Mouse (Mus musculus) lung, embryonic 14.5 days (tissue): ENCODE results near the gene Dusp6. TPM values are rescaled to one million over a fixed set of nuclear protein-coding genes. Genes with fewer than 3 reads are reported as not detected.
A peak's percentile ranks its signal among the peaks of the same experiment; 100 is the strongest.
"Not testable (repeated sequence)": the region's sequence is repeated elsewhere in the genome, so short reads cannot be mapped to it uniquely, and the experiment has no call there.

Experiments used
- ATAC-seq: fragments of 200-750 bp; cut with Nextera tagmentation; 2 replicates; pipeline ENCODE4 v1.8.0; 2017; ENCODE audit warnings: mild to moderate bottlenecking, moderate TSS enrichment, moderate library complexity; ENCODE audit not compliant: insufficient read depth
- DNase-seq: peaks from one replicate; pipeline ENCODE4 v3.0.0-alpha.2; 2015
- H3K27ac ChIP-seq: fragments of 300-500 bp; sonication (generic); 2 replicates; pipeline ENCODE4 v1.5.1; 2014; ENCODE audit warnings: low read depth, mild to moderate bottlenecking, moderate library complexity
- H3K27me3 ChIP-seq: fragments of 300-500 bp; sonication (generic); 2 replicates; pipeline ENCODE4 v1.6.1; 2014; ENCODE audit warnings: low read length, control low read depth; ENCODE audit not compliant: insufficient read depth
- H3K36me3 ChIP-seq: fragments of 300-500 bp; sonication (generic); 2 replicates; pipeline ENCODE4 v1.6.1; 2014; ENCODE audit warnings: control low read depth; ENCODE audit not compliant: insufficient read depth
- H3K4me1 ChIP-seq: fragments of 300-500 bp; sonication (generic); 2 replicates; pipeline ENCODE4 v1.6.1; 2014; ENCODE audit warnings: antibody characterized with exemption, control low read depth; ENCODE audit not compliant: insufficient read depth
- H3K4me2 ChIP-seq: fragments of 300-500 bp; sonication (generic); 2 replicates; pipeline ENCODE4 v1.6.1; 2014; ENCODE audit warnings: mild to moderate bottlenecking
- H3K4me3 ChIP-seq: fragments of 300-500 bp; sonication (generic); 2 replicates; pipeline ENCODE4 v1.5.1; 2014; ENCODE audit warnings: low read depth, low read length
- H3K9ac ChIP-seq: fragments of 300-500 bp; sonication (generic); 2 replicates; pipeline ENCODE4 v1.6.1; 2014
- H3K9me3 ChIP-seq: fragments of 300-500 bp; sonication (generic); 2 replicates; pipeline ENCODE4 v1.6.1; 2016; ENCODE audit warnings: low read depth, low read length, control low read depth
- CTCF ChIP-seq: IDR thresholded peaks from 2 replicates; pipeline ENCODE4 v1.5.1; 2016; ENCODE audit warnings: antibody characterized with exemption, low read depth
- WGBS: fragments of 180-500 bp; shearing (Covaris S2); extraction: QIAGEN DNeasy Blood & Tissue Kit; methylation state at CpG from one replicate; pipeline ENCODE4 v1.1.7; 2014; 5-methylcytosine and 5-hydroxymethylcytosine counted together
- polyA plus RNA-seq: library from polyadenylated mRNA; unstranded; fragments of >200 nt; fragmentation: Nextera tagmentation; extraction: Ambion mirVana; gene quantifications from 2 replicates; pipeline ENCODE4 v1.2.1, GENCODE M21; 2014

Dusp6 gene
- polyA plus RNA-seq, result 73.4 and 76.8 TPM in 2 replicates

DNA sequence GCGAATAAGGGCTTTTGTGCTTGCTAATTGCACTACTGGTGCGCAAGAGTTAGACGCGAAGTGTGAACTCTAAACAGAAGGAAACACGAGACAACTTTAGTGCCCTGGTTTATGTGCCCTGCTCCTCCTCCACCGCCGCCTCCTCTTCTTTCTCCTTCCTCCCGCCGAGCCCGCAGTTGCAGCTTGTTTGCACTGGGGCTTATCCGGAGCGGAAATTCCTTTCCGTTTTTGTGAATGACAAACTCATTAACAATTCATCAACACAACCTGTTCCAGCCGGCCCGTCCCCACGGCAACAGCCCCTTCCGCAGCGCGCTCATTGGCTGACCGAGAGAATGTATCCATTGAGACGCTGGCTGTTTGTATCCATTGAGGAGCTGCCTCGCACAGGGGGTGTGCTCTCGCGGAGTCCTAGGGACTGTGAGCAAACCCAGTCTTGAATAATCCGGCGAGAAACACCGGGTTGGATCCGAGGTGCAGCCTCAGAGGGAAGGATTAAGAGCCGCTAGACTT lies at the start of gene Dusp6:
Gene Dusp6 (plus strand): TSS at position 365 of the 513 bp plus-strand sequence.
- WGBS, result under 1% methylated on average over 29 of the region's 29 CpGs
- no peaks in the 10 kb centered on the region for H3K9me3 ChIP-seq
- ATAC-seq (peak; percentile 96), DNase-seq (peak; percentile 98)
- no peak for TF ChIP-seq CTCF
- H3K4me1 ChIP-seq, result peaks cover 11% of the 10 kb centered on the region
- peak within 1 kb of the TSS; percentile 93 for H3K9ac ChIP-seq
- peak within 1 kb of the TSS; percentile 99 for H3K27ac ChIP-seq
- peaks cover 16% of the 10 kb centered on the region for H3K36me3 ChIP-seq
- H3K27me3 ChIP-seq, result no peaks in the 10 kb centered on the region
- H3K4me3 ChIP-seq, result peak within 1 kb of the TSS; percentile 90
- H3K4me2 ChIP-seq, result peak within 1 kb of the TSS; percentile 85

DNA sequence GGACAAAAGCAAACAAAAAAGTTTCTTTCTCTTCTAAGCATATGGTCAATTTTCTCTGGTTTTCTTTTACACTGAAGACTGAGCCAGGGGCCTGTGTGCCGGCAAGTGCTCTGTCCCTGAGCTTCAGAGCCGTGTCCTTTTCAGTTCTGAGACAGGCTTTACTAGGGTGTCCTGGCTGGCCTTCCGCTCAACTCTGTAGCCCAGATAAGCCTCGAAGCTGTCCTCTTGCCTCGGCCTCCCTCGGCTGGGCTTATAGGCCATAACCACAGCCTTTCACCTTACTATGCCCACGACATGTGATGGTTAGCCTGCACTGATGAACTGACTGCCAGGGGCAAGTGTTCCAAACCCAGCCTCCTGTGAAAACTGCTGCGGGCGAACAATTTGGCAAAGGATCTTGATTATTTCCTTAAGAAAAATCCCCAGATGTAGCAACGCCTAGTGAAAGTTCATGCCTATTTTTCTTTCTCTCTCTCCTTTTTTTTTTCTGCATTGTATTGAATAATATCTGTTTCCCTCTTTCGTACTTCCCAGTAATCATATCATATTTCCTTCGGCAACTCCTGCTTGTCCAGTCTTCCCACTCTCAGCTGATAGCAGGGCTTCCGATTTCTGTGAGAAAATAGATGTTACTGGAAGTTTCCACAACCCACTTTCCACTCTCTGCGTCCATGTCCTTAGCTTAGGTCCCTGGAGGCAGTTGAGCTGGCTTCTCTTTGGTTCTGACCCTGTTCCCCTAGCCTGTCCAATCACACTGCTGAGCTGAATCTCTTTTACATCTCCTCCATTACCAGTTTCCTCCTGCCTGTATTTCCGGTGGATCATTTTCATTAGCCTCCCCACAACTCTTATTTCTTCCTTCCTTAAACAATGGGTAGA lies 48.4 kb upstream of the Dusp6 start:
- Histone ChIP-seq H3K9me3 (no peaks in the 10 kb centered on the region), H3K4me3 (no peak overlapping the region), H3K9ac (no peak overlapping the region), H3K4me1 (no peaks in the 10 kb centered on the region), H3K27ac (no peak overlapping the region), H3K36me3 (no peaks in the 10 kb centered on the region), H3K4me2 (no peak overlapping the region), H3K27me3 (no peaks in the 10 kb centered on the region)
- TF ChIP-seq CTCF, result no peak
- 66% methylated on average over 15 of the region's 15 CpGs for WGBS
- no peak for DNase-seq
- no peak for ATAC-seq

DNA sequence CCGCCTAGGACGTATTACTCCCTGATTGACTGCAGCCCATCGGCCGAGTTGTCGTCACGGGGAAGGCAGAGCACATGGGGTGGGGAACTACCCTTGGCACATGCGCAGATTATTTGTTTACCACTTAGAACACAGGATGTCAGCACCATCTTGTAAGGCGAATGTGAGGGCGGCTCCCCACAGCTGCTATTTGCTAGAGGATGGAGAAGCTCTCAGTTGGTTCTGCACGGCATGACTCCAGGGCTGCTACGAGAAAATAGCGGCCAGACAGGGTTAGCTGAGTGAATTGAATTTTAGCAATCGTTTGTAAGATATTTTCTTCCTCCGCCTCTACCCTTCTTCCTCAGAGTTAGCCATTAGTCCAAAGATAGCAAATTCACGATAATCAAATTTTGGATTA lies 46.5 kb upstream of the Dusp6 start:
- H3K36me3 ChIP-seq, DNase-seq, ATAC-seq, H3K9me3 ChIP-seq, H3K27me3 ChIP-seq, H3K4me3 ChIP-seq, H3K4me1 ChIP-seq, H3K9ac ChIP-seq, H3K4me2 ChIP-seq, H3K27ac ChIP-seq: not testable (repeated sequence)
- WGBS, result 86% methylated on average over 14 of the region's 15 CpGs

DNA sequence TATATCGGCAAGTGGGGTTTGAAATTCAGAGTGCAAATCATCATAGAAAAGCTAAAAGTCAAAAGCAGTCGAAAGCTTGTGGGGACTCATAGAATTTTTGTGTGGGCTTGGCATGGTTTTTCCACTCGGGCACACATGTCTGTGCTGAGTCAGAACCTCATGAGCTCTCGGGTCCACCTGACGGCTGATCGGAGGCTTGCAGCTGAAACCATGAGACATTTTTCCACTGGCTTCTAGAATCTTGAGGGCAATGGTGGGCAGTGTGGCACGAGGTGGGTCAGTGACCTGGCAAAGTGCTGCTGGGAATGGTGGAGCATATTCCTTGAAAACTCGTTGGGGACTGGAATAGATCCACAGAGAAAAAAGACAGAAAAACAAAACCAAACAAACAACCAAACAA lies 41.5 kb upstream of the Dusp6 start:
- no peak for TF ChIP-seq CTCF
- H3K27me3 ChIP-seq, result no peaks in the 10 kb centered on the region
- no peaks in the 10 kb centered on the region for H3K4me1 ChIP-seq
- H3K9me3 ChIP-seq, result no peaks in the 10 kb centered on the region
- no peak overlapping the region for H3K4me3 ChIP-seq
- H3K36me3 ChIP-seq, result no peaks in the 10 kb centered on the region
- WGBS, result 92% methylated on average over 8 of the region's 8 CpGs
- H3K4me2 ChIP-seq, result no peak overlapping the region
- H3K27ac ChIP-seq, result no peak overlapping the region
- H3K9ac ChIP-seq, result no peak overlapping the region
- ATAC-seq, result no peak
- no peak for DNase-seq

DNA sequence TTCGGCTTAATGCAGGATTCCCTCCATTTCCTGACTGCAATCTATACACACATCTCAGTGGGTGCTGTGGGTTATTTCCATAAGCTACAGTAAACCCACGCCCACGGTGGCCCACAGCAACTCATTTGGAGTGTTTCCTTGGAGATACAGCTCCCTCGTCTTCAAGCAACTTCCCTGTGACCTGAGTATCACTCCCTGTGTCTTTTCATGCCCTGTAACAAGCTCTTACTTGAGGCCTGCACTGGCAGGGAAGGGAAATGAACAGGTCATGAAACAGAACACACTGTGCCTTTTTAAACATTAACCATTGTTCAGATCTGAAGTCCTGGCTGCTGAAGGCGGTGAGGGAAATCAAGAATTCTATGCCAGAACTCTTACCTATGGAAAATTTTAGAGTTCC lies 40.3 kb upstream of the Dusp6 start:
- WGBS, result 63% methylated on average over 5 of the region's 5 CpGs
- no peak for TF ChIP-seq CTCF
- no peak overlapping the region for H3K4me2 ChIP-seq
- no peaks in the 10 kb centered on the region for H3K27me3 ChIP-seq
- no peak overlapping the region for H3K9ac ChIP-seq
- DNase-seq (no peak), ATAC-seq (no peak)
- H3K4me3 ChIP-seq, result no peak overlapping the region
- no peaks in the 10 kb centered on the region for H3K36me3 ChIP-seq
- peaks cover 2% of the 10 kb centered on the region for H3K4me1 ChIP-seq
- H3K9me3 ChIP-seq, result no peaks in the 10 kb centered on the region
- peak overlapping the region; percentile 54; the same call in 1 of the 2 replicates for H3K27ac ChIP-seq

DNA sequence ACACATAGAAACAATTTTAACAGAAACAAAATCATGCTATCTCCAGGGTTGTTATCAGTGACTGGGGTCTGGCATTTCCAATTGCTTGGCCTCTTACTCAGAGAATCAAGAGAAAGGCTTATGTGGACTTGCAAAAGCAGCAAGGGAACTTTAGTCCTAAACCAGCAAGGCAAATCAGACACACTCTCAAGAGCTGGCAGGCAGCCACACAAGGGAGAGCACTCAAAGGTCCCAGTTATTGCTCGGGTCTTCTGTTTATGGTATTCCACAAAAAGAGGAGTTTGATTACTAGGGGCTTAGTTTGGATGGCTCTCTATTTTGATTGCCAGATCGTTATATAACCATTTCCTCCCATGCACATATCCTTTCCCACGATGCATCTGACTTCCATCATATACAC lies 38.8 kb upstream of the Dusp6 start:
- DNase-seq (peak; percentile 90), ATAC-seq (peak; percentile 33; the same call in 1 of the 2 replicates)
- WGBS, result 23% methylated on average over 3 of the region's 3 CpGs
- H3K4me2 ChIP-seq, result no peak overlapping the region
- no peak overlapping the region for H3K9ac ChIP-seq
- TF ChIP-seq CTCF, result no peak
- peaks cover 13% of the 10 kb centered on the region for H3K4me1 ChIP-seq
- H3K27me3 ChIP-seq, result no peaks in the 10 kb centered on the region
- no peaks in the 10 kb centered on the region for H3K9me3 ChIP-seq
- no peak overlapping the region for H3K4me3 ChIP-seq
- H3K27ac ChIP-seq, result peak overlapping the region; percentile 55
- no peaks in the 10 kb centered on the region for H3K36me3 ChIP-seq

DNA sequence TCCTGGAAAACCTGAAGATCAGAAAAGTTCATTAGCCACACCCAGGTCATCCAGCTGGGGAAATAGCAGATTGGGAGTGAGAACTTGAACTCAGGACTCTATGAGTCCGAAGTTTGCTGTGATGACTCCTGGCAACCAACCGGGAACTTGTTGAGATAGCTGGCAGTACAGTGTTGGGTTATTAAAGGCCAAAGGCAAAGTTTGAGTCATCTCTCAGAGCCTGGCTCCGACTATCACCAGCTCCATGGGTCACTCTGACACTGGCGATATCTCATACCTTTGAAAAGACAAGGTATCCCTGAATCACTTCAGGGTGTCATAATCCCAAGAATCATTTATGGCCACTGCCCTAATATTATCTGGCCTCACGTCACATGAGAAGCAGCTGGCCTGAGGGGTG lies 36.2 kb upstream of the Dusp6 start:
- no peak for ATAC-seq
- Histone ChIP-seq H3K4me1 (peaks cover 13% of the 10 kb centered on the region), H3K4me3 (no peak overlapping the region), H3K9ac (no peak overlapping the region), H3K36me3 (no peaks in the 10 kb centered on the region), H3K9me3 (no peaks in the 10 kb centered on the region), H3K27ac (no peak overlapping the region), H3K27me3 (no peaks in the 10 kb centered on the region), H3K4me2 (no peak overlapping the region)
- DNase-seq, result no peak
- 85% methylated on average over 5 of the region's 5 CpGs for WGBS
- no peak for TF ChIP-seq CTCF
